Mouse (Mus musculus): Measurements from ENCODE around the gene Lrrc43. TPM values are rescaled to one million over a fixed set of nuclear protein-coding genes. Genes with fewer than 3 reads are reported as not detected.

Lrrc43 gene
- not detected in 2 replicates for polyA plus RNA-seq (2016; fragmentation: Nextera tagmentation; extraction: Ambion mirVana)

- Histone ChIP-seq H3K27me3 (ENCODE audit: insufficient read depth, poor library complexity, severe bottlenecking) (peaks cover 5% of the 10 kb centered on the region; the same call in 1 of the 2 replicates), H3K36me3 (no peaks in the 10 kb centered on the region), H3K4me3 (peak within 1 kb of the TSS; percentile 52), H3K27ac (peak within 1 kb of the TSS; percentile 36; the same call in 1 of the 2 replicates), H3K4me1 (peaks cover 11% of the 10 kb centered on the region), H3K9me3 (no peaks in the 10 kb centered on the region)
- no peak for DNase-seq (ENCODE audit: low spot score)
- 8% methylated on average over 25 of the region's 25 CpGs for WGBS
Measured at GRCm38 (mm10) chr5:123489112-123489785, at the start of gene Lrrc43, which contains the start of gene Il31. TSS of gene Lrrc43 (plus strand) at chr5:123489305. TSS of gene Il31 (minus strand) at chr5:123489489.

DNA sequence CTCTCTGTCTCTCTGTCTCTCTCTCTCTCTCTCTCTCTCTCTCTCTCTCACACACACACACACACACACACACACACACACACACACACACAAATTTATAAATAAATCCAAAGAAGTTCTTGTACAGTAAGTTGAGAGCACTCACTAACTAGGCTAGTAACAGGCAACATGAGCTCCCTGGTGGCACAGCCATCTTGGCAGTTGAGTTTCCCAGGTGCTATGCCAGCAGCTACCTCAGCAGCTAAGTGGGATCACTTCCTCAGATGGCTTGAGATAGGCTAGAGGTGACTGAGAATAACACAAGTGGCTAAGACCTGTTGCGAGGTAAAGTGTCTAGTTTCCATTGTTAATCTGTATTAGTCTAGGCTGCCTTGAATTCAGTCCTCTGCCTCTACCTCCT lies 49.8 kb upstream of the Lrrc43 start:
- Histone ChIP-seq H3K27ac (no peak overlapping the region), H3K4me3 (no peak overlapping the region), H3K9me3 (no peaks in the 10 kb centered on the region), H3K27me3 (ENCODE audit: insufficient read depth, poor library complexity, severe bottlenecking) (no peaks in the 10 kb centered on the region), H3K36me3 (peaks cover 22% of the 10 kb centered on the region), H3K4me1 (peaks cover 32% of the 10 kb centered on the region)
- 77% methylated on average over 1 of the region's 1 CpGs for WGBS
- no peak for DNase-seq (ENCODE audit: low spot score)

GRCm38 (mm10) chr5:123439941-123440340 lies 49.2 kb upstream of the Lrrc43 start:
- no peak for DNase-seq (ENCODE audit: low spot score)
- WGBS: 78% methylated on average over 4 of the region's 4 CpGs
- Histone ChIP-seq H3K4me3 (no peak overlapping the region), H3K4me1 (peaks cover 32% of the 10 kb centered on the region), H3K27ac (no peak overlapping the region), H3K9me3 (no peaks in the 10 kb centered on the region), H3K36me3 (peaks cover 28% of the 10 kb centered on the region), H3K27me3 (ENCODE audit: insufficient read depth, poor library complexity, severe bottlenecking) (no peaks in the 10 kb centered on the region)

DNA sequence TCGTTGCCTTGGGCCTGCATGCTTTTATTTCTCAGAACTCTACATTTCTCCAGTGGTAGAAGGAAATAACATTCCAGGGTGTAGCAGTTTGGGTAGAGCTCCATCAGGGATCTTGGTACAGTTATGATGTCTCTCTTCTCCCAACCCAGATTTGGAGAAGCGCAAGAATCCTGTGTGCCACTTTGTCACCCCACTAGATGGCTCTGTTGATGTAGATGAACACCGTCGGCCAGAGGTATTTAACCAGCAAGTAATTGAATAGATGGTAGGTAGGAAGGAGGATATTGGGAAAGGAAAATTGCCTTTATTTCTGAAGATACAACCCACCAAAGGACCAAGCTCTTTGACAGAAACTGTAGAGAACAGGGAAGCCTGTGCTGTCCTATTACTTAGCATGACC lies 48.4 kb upstream of the Lrrc43 start:
- H3K4me1 ChIP-seq: peaks cover 31% of the 10 kb centered on the region
- DNase-seq (ENCODE audit: low spot score): no peak
- no peak overlapping the region for H3K27ac ChIP-seq
- H3K36me3 ChIP-seq: peaks cover 35% of the 10 kb centered on the region
- no peaks in the 10 kb centered on the region for H3K9me3 ChIP-seq
- H3K27me3 ChIP-seq (ENCODE audit: insufficient read depth, poor library complexity, severe bottlenecking): no peaks in the 10 kb centered on the region
- H3K4me3 ChIP-seq: no peak overlapping the region
- 68% methylated on average over 4 of the region's 4 CpGs for WGBS

DNA sequence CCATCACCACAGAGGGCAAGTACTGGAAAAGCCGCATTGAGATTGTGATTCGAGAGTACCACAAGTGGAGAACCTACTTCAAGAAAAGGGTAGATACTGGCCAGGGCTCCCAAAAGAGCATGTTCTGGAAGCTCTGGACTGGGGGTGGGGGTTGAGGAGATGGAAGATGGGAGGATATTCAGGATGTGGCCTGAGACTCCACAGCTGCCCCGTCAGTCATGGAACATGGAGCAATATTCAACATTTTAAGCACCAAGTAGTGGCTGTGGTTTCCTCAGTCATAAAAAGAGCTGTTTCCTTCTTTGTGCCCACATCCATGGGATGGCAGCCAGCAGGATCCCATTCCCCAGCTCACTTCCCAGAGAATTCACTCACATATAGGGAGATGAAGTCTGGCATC lies 46.8 kb upstream of the Lrrc43 start:
- Histone ChIP-seq H3K4me1 (peaks cover 21% of the 10 kb centered on the region), H3K4me3 (no peak overlapping the region), H3K27ac (no peak overlapping the region), H3K27me3 (ENCODE audit: insufficient read depth, poor library complexity, severe bottlenecking) (no peaks in the 10 kb centered on the region), H3K36me3 (peaks cover 45% of the 10 kb centered on the region), H3K9me3 (no peaks in the 10 kb centered on the region)
- no peak for DNase-seq (ENCODE audit: low spot score)
- 85% methylated on average over 3 of the region's 3 CpGs for WGBS

DNA sequence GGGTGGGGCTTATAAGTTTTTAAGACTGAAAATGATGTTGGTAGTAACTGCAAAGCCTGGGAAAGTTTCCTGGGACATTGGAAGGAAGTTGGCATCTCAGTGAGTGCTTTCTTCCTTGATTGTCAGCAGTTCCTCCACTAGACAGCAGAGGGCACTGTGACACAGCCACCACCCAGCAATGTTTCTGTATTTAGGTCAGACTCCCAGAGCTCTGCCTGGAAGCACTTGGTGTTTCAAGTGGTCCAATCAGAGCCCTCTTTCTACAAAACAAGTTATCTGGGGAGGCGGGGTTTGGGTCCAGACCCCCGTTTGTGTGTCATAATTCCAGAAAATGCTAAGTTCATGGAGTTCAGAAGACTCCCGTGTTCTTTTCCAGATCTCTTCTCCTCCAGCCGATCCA lies 45.0 kb upstream of the Lrrc43 start:
- Histone ChIP-seq H3K27ac (no peak overlapping the region), H3K36me3 (peaks cover 57% of the 10 kb centered on the region), H3K9me3 (no peaks in the 10 kb centered on the region), H3K27me3 (ENCODE audit: insufficient read depth, poor library complexity, severe bottlenecking) (no peaks in the 10 kb centered on the region), H3K4me3 (no peak overlapping the region), H3K4me1 (peaks cover 4% of the 10 kb centered on the region)
- DNase-seq (ENCODE audit: low spot score): peak; percentile 81
- 44% methylated on average over 4 of the region's 4 CpGs for WGBS

DNA sequence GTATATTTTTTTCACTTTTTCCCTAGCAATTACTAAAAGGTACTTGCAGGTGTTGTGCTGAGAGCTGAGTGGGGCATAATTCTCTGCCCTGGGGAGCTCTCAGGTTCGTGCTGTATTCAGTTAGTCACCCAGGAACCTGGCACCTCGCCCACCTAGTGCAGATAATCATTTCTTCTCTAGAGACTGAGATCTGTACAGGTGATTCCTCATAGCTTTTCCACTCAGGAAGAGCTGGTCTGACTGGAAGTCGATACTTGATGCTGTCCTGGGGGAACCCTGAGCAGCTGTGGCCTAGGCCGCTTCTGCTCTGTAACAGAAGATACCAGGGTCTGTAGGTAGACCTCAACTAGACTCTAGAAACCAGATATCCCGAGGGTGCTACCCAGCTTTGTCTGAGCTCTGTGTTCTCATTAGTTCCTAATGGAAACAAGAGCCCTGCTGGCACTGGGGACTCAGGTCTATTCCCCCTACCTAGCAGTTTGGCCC lies 44.2 kb upstream of the Lrrc43 start:
- Histone ChIP-seq H3K4me3 (no peak overlapping the region), H3K27me3 (ENCODE audit: insufficient read depth, poor library complexity, severe bottlenecking) (no peaks in the 10 kb centered on the region), H3K9me3 (no peaks in the 10 kb centered on the region), H3K27ac (no peak overlapping the region), H3K36me3 (peaks cover 65% of the 10 kb centered on the region), H3K4me1 (no peaks in the 10 kb centered on the region)
- no peak for DNase-seq (ENCODE audit: low spot score)
- WGBS: 87% methylated on average over 5 of the region's 5 CpGs

- Histone ChIP-seq H3K27ac (no peak overlapping the region), H3K27me3 (ENCODE audit: insufficient read depth, poor library complexity, severe bottlenecking) (no peaks in the 10 kb centered on the region), H3K36me3 (peaks cover 88% of the 10 kb centered on the region), H3K4me1 (no peaks in the 10 kb centered on the region), H3K4me3 (no peak overlapping the region), H3K9me3 (no peaks in the 10 kb centered on the region)
- no peak for DNase-seq (ENCODE audit: low spot score)
- WGBS: 91% methylated on average over 7 of the region's 7 CpGs
Measured at GRCm38 (mm10) chr5:123451886-123452285, 37.2 kb upstream of the Lrrc43 start.

- no peak for DNase-seq (ENCODE audit: low spot score)
- 26% methylated on average over 5 of the region's 5 CpGs for WGBS
Measured at GRCm38 (mm10) chr5:123461420-123461819, 27.7 kb upstream of the Lrrc43 start.

DNA sequence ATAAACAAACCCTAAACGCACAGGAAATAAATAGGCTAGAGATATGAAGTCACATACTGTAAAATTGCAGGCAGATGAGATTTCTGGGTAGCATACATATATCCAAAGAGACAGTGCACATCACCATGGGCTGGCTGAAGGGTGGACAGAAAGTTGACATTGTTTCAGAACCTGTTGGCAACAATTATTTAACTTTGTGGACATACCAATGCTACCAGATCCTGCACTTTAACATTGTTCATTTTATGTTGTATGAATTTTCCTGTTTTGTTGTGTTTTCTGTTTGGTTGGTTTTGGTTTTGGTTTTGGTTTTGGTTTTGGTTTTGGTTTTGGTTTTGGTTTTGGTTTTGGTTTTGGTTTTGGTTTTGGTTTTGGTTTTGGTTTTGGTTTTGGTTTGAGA lies 24.5 kb upstream of the Lrrc43 start:
- Histone ChIP-seq H3K36me3 (no peaks in the 10 kb centered on the region), H3K9me3 (no peaks in the 10 kb centered on the region), H3K27me3 (ENCODE audit: insufficient read depth, poor library complexity, severe bottlenecking) (no peaks in the 10 kb centered on the region), H3K4me1 (no peaks in the 10 kb centered on the region), H3K4me3 (no peak overlapping the region), H3K27ac (no peak overlapping the region)
- WGBS: 85% methylated on average over 1 of the region's 1 CpGs
- DNase-seq (ENCODE audit: low spot score): no peak

More at GRCm38 (mm10) chr5:123461420-123461819, 27.7 kb upstream of the Lrrc43 start:
- Histone ChIP-seq H3K4me3 (no peak overlapping the region), H3K36me3 (peaks cover 10% of the 10 kb centered on the region; the same call in 1 of the 2 replicates), H3K27me3 (ENCODE audit: insufficient read depth, poor library complexity, severe bottlenecking) (no peaks in the 10 kb centered on the region), H3K27ac (no peak overlapping the region), H3K9me3 (no peaks in the 10 kb centered on the region), H3K4me1 (no peaks in the 10 kb centered on the region)

DNA sequence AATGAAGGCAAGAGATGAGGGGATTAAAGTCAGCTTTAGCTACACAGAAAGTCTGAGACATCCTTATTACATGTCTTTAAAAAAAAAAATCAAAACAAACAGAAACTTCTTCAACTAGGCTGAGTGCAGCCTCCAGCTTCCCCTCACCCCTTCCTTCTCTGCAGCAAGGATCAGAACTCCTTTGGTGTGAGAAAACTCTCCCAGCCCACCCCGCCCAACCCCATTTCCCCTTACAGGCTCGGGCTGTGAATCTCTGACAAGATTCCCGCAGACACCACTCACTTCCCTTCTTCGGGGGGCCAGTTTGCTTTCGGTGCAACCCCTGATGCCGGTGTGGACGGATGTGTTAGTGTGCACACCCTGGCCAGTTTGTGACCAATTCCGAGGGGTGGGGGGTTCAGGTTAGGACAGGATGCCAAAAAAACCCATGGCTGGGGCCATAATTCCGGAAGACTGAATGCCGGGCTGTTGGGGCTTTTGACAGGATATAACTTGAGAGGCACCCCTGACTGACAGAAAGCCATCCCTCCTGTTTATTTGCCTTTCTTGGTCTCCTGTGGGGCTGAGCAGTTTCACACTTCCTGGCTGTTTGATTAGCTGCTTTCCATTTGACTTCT lies 18.2 kb upstream of the Lrrc43 start:
- Histone ChIP-seq H3K9me3 (no peaks in the 10 kb centered on the region), H3K4me3 (peak overlapping the region; percentile 52), H3K27me3 (ENCODE audit: insufficient read depth, poor library complexity, severe bottlenecking) (no peaks in the 10 kb centered on the region), H3K4me1 (peaks cover 7% of the 10 kb centered on the region), H3K36me3 (no peaks in the 10 kb centered on the region), H3K27ac (peak overlapping the region; percentile 53)
- 16% methylated on average over 10 of the region's 10 CpGs for WGBS
- no peak for DNase-seq (ENCODE audit: low spot score)

GRCm38 (mm10) chr5:123473817-123474216 lies 15.3 kb upstream of the Lrrc43 start:
- Histone ChIP-seq H3K4me1 (peaks cover 7% of the 10 kb centered on the region), H3K4me3 (no peak overlapping the region), H3K27me3 (ENCODE audit: insufficient read depth, poor library complexity, severe bottlenecking) (no peaks in the 10 kb centered on the region), H3K9me3 (no peaks in the 10 kb centered on the region), H3K36me3 (no peaks in the 10 kb centered on the region), H3K27ac (no peak overlapping the region)
- DNase-seq (ENCODE audit: low spot score): no peak
- WGBS: 83% methylated on average over 5 of the region's 5 CpGs

DNA sequence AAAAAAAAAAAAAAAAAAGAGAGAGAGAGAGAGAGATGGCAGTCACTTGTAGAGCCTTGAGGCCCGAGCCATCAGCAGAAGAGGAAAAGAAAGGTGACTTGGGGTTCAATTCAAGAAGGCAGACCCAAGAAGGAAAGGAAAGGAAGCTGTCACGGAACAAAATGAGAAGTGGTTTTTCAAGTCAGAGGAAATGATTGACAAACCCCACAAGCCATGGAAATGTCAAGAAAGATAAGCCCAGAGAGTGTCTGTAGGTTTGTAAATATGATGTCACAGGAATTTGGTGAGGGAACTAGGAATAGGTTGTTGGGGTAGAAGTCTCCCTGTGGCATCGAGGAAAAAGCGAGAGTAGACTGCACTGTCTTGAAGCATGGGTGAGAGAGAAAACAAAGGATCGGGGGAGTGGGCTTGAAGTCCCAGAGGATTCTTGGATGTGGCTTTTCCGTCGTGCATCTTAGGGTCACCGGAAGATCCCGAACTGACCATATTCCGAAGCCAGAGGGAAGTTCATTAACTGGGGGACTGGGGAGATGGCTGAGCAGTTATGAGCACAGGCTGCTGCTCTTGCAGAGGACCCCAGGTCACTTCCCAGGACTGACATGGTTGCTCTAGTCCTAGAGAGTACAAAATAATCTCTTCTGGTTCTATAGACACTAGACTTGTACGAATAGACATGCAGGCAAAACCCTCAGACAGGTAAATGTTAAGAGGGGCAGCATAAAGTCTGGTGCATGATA lies 1.3 kb upstream of the Lrrc43 start:
- Histone ChIP-seq H3K27me3 (ENCODE audit: insufficient read depth, poor library complexity, severe bottlenecking) (peaks cover 5% of the 10 kb centered on the region; the same call in 1 of the 2 replicates), H3K36me3 (no peaks in the 10 kb centered on the region), H3K4me1 (peaks cover 11% of the 10 kb centered on the region), H3K4me3 (no peak overlapping the region), H3K9me3 (no peaks in the 10 kb centered on the region), H3K27ac (no peak overlapping the region)
- DNase-seq (ENCODE audit: low spot score): no peak
- WGBS: 75% methylated on average over 11 of the region's 11 CpGs

All from heart, embryonic 10.5 days (tissue).